Mouse (Mus musculus): ENCODE data around the gene Hoxc5.

DNA sequence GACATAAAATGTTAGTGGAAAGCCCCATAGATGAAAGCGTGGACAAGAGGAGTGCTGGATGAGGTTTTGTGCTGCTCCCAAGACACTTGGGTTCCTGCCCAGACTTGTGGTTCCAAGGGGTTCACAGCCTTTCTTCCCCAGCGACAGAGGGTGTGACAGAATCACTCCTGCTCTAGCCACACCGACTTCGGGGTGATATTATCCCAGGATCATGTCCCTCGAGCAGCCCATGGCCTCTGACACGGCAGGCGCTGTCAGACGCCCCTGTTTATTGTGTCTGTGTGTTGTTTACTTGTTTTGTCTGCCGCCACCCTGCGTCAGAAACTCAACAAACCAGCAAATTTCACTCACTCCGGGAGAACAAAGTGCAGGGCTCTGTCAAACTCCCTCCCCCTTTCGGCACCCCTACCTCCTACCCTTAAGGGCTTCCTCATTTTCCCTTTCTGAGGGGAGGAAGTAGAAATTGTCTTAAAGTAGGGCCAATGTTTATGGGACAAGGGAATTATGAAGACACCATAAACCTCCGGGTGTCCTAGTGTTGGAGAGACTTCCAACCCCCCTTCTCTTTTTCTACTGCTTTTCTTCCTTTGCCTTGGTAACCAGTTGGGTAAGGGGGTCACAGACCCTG lies 35.7 kb downstream of the Hoxc5 start:
- TF ChIP-seq CTCF (IDR thresholded peaks at IDR 0.05; ENCODE audit: control insufficient read depth, insufficient read depth, insufficient read length) (no peak), USF1 (IDR thresholded peaks at IDR 0.05; ENCODE audit: low read depth) (no peak), CEBPB (IDR thresholded peaks at IDR 0.05; ENCODE audit: low read depth) (no peak), MYOG (IDR thresholded peaks at IDR 0.05; ENCODE audit: control insufficient read depth, extremely low read depth, insufficient read length) (no peak), FOSL1 (IDR thresholded peaks at IDR 0.05; ENCODE audit: insufficient read depth, low read length, poor library complexity, severe bottlenecking) (no peak), MAX (IDR thresholded peaks at IDR 0.05) (no peak), MYOD1 (IDR thresholded peaks at IDR 0.05; ENCODE audit: control insufficient read depth, insufficient read length, low read depth) (no peak)

Data from C2C12 (cell line).